Mouse (Mus musculus): ENCODE measurements around the gene Gm48551.

The Gm48551 gene

GRCm38 (mm10) chr10:81419111-81419928 is 35.1 kb downstream of the Gm48551 start:
- peak; percentile 9 for DNase-seq

- peak; percentile 4 for DNase-seq
Measured at GRCm38 (mm10) chr10:81420191-81420767, 36.0 kb downstream of the Gm48551 start.

DNA sequence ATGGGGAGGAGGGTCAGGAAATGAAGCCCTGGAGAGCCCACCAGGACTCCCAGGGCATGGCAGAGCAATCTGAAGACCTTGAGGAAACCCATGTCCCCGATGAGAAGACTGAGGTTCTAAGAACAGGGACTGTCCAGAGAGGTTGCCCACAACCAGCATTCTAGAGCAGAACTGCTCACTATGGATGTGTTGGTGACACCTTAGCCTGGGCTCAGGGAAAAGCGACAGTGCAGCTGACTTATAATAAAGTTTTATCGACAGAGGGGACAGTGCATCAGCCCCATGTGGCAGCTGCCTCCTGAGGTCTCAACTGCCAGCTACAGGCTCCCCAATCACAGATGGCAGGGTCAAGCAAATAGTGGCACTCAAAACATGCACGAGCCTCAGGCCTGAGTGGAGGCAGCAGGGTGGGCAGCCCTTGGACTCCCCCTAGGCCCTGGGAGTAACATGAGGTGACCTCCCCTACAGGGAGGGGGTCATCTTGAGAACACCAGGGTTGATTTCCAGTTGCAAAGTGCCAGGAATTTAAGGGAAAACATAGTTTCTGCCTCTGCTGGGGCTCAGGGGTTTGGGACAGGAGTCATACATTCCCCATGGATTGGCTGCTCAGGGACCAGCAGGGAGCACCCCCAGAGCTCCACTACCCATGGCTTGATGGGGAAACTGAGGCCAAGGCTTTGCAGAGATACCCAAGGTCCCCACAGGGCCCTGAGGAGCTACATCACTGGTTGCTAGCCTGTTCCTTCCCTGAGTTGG is 37.0 kb downstream of the Gm48551 start:
- DNase-seq = peak; percentile 2

- no peak for DNase-seq
Measured at GRCm38 (mm10) chr10:81421797-81422100, 37.5 kb downstream of the Gm48551 start.

- DNase-seq = peak; percentile 6
Measured at GRCm38 (mm10) chr10:81422191-81422590, 37.9 kb downstream of the Gm48551 start.

GRCm38 (mm10) chr10:81422661-81423217 is 38.5 kb downstream of the Gm48551 start:
- peak; percentile 2 for DNase-seq

DNA sequence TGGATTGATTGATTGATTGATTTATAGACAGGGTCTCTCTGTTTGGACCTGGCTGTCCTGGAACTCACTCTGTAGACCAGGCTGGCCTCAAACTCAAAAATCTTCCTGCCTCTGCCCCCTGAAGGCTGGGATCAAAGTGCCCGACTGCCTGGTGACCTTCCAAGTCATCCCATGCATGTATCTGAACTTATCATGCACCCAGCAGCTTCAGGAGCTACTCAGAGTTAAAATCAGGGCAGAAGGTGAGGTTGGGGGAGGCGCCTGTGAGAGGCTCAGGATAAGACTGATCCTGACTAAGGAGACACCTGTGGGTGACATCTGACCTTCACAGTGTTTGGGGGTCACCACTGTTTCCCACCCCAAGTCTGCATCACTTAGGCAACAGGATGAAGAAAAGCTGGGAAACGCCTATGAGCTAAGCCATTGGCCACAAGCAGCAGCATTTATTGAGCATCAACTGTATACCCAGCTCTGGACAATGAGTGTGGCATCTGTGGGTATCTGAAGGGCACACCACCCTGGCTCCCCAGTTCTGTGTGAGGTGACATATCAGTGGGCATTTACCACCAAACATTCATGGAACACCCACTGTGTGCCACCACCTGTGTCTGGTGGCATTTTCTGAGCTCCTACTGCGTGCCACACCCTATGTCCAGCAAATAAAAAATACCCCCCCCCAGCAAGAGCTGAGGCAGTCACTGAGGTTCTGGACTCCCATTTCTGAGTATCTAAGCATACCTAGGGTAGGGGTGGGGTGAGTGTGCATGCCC is 39.4 kb downstream of the Gm48551 start:
- peak; percentile 2 for DNase-seq

GRCm38 (mm10) chr10:81424246-81425051 is 40.2 kb downstream of the Gm48551 start:
- DNase-seq = peak; percentile 84

DNA sequence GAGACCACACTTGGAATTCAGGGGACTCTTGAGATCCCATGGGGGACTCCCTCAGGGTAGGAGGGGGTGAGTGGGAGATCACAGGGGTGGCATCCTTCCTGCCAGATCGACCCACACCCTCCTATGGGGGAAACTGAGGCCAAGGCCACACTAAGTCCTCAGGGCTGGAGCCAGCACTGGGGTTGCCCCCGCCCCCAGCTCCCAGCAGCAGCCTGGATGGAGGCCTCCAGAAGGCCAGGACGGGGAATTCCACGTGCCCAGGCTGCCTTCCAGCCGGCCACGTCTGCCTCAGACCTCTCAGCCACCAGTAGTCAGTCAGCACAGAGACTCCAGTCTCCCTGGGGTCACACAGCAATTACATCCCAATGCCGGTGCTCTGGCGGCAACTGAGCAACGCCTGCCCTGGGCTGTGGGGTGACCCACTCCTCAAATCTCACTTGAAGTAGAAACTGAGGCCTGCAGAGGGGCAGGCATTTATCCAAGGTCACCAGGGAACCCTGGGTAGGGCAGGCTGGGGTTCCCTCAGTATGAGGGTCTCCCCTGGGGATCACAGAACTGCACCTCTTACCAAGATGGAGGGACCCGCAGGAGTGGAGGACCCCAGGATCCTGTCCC is 41.1 kb downstream of the Gm48551 start:
- peak; percentile 68 for DNase-seq

- DNase-seq = peak; percentile 43
Measured at GRCm38 (mm10) chr10:81426081-81426671, 41.9 kb downstream of the Gm48551 start.

- DNase-seq = peak; percentile 82
Measured at GRCm38 (mm10) chr10:81426897-81427296, 42.6 kb downstream of the Gm48551 start.

DNA sequence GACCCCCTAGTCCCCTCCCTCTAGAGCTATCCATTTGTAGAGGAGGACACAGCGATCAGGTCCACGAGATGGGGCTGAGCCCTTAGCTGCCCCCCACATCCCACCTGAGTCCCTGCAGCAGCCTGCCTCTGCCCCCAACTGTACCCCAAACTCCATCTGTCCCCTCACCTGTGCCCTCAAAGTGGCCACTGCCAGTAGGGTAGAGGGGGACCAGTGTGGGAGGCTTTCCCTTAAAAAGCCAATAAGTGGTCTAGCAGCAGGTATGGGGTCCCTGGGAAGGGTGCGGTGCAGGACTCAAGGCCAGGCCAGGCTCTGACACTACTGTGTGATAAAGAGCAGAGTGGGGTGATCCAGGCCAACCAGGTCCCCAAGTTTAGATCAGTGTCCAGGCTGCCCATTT is 43.1 kb downstream of the Gm48551 start:
- DNase-seq = no peak

DNA sequence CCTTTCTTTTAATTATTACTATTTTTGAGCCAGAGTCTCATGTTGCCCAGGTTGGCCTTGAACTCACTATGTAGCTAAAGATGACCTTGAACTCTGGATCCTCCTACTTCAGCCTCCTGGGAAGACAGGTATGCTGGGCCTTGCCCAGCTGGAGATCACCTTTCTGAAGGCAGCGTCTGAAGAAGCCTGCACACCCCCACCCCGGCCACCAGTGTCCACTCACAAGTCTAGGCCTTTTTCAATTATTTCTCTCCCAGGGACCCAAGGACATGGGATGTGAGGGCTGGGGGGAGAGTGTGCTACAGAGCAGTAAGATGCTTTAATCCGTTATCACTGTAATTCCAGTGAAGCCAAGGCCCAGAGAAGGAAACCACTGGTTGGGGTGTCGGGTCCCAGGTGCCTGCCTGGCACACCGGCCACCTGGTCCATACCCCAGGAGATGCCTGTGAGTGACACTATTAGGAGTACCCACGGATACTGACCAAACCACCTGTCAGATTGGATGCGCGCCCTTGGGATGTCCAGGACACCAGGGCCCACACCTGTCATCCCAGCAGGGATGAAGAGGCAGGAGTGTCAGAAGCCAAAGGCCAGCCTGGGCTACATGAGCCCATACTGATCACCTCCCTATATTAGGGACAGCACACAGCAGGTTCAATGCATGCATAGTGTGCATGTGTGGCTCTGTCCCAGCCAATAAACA is 43.7 kb downstream of the Gm48551 start:
- peak; percentile 5 for DNase-seq

DNA sequence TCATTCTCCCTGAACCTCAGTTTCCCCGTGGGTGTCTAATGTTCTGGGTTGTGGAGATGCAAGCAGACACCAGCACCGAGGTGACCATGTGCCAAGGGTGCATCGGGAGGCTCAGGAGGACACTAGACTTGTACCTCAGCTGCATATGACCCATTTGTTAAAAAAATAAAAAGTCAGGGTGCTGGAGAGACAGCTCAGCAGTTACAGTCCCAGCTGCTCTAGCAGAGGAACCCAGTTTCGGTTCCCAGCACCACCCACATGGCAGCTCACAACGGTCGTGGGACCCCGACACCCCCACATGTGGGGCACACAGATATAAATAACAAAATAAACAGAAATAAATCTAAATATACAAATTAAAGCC is 44.2 kb downstream of the Gm48551 start:
- DNase-seq = no peak

- DNase-seq = no peak
Measured at GRCm38 (mm10) chr10:81429092-81429491, 44.8 kb downstream of the Gm48551 start.

- peak; percentile 95 for DNase-seq
Measured at GRCm38 (mm10) chr10:81429605-81430061, 45.4 kb downstream of the Gm48551 start.

GRCm38 (mm10) chr10:81430141-81430830 is 46.0 kb downstream of the Gm48551 start:
- DNase-seq = peak; percentile 87

DNA sequence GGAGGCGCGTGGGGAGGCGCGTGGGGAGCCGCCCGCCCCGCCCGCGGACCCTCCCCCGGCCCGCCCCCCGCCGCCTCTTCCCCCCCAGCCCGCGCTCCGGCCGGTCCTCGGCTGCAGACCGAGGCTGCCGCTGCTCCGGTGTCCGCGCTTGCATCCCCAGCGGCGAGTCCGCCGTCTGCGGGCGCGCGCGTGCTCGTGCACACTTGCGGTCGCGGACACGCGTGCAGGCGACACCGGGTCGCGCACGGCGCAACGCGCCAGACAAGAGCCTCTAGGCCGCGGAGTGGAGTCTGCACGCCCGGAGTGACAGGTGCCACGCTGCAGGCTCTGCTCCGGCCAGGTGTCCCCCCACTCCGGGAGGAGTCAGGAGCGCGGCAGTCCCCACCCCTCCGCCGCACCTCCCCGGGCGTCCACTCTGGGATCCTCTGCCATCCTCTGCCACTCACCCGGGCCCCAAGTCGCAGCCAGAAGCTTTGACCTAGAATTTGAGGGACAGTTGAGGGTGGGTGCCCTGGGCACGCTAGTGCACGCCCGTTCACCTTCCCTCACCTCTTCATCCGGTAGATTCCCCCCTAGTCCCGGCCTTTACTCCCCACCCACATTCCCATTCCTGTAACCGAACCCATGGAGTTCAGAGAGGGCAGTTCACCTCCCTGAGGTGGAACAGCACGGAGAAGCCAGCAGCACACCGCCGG is 46.7 kb downstream of the Gm48551 start:
- DNase-seq = peak; percentile 79
